Mouse (Mus musculus) liver, embryonic 12.5 days (tissue): ENCODE measurements at regions not wholly inside any gene's neighbourhood (a gene's known extent, or its start where the extent isn't known, plus 50 kb on each side); places are given as distances from the start of the nearest gene placed in this dataset.

Source experiments
- ATAC-seq: fragments of 200-750 bp; cut with Nextera tagmentation; 2 replicates; pipeline ENCODE4 v1.8.0; 2017; ENCODE audit warnings: moderate number of reproducible peaks, mild to moderate bottlenecking, moderate library complexity
- H3K27ac ChIP-seq: fragments of 300-500 bp; sonication (generic); 2 replicates; pipeline ENCODE4 v1.5.1; 2016; ENCODE audit warnings: mild to moderate bottlenecking
- H3K27me3 ChIP-seq: fragments of 300-500 bp; sonication (generic); replicated peaks from 2 replicates; pipeline ENCODE4 v1.6.1; 2016; ENCODE audit warnings: mild to moderate bottlenecking, moderate library complexity
- H3K36me3 ChIP-seq: fragments of 300-500 bp; sonication (generic); 2 replicates; pipeline ENCODE4 v1.6.1; 2016; ENCODE audit warnings: mild to moderate bottlenecking, moderate library complexity
- H3K4me1 ChIP-seq: fragments of 300-500 bp; sonication (generic); 2 replicates; pipeline ENCODE4 v1.6.1; 2016
- H3K4me2 ChIP-seq: fragments of 300-500 bp; sonication (generic); 2 replicates; pipeline ENCODE4 v1.6.1; 2016; ENCODE audit warnings: mild to moderate bottlenecking, moderate library complexity
- H3K4me3 ChIP-seq: fragments of 300-500 bp; sonication (generic); 2 replicates; pipeline ENCODE4 v1.5.1; 2016; ENCODE audit warnings: mild to moderate bottlenecking, moderate library complexity
- H3K9ac ChIP-seq: fragments of 300-500 bp; sonication (generic); 2 replicates; pipeline ENCODE4 v1.6.1; 2016; ENCODE audit warnings: mild to moderate bottlenecking, moderate library complexity
- H3K9me3 ChIP-seq: fragments of 300-500 bp; sonication (generic); replicated peaks from 2 replicates; pipeline ENCODE4 v1.6.1; 2016; ENCODE audit warnings: mild to moderate bottlenecking, moderate library complexity
- WGBS: fragments of 180-500 bp; shearing (Covaris S2); methylation state at CpG from one replicate; pipeline ENCODE4 v1.1.7; 2016; ENCODE audit not compliant: insufficient replicate concordance; 5-methylcytosine and 5-hydroxymethylcytosine counted together

DNA sequence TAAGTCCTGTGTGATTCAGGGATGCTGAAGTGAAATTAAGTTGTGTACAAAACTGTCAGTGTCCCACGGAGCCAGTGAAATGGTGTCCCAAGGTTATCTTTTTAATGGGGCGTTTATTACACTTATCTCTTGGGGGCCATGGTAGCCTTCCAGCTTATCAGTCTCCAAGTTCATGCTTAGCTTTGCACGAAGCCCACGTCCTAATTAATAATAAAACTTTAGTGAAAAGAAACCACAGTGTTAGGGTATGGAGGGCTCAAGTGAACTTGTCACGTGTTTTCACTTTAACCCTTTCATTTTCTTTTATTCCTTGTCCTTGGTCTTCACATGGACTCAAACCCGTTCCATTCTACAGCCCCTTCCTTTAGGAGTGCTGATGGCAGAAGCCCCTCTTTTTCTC lies 105.9 kb downstream of the Fam76b start:
- H3K9ac ChIP-seq = no peak overlapping the region
- H3K27me3 ChIP-seq = no peaks in the 10 kb centered on the region; the same call in 1 of the 2 replicates
- H3K27ac ChIP-seq = no peak overlapping the region
- 25% methylated on average over 6 of the region's 6 CpGs for WGBS
- H3K4me3 ChIP-seq = no peak overlapping the region
- ATAC-seq = no peak
- H3K4me2 ChIP-seq = no peak overlapping the region
- H3K9me3 ChIP-seq = no peaks in the 10 kb centered on the region
- no peaks in the 10 kb centered on the region for H3K36me3 ChIP-seq
- H3K4me1 ChIP-seq = no peaks in the 10 kb centered on the region

DNA sequence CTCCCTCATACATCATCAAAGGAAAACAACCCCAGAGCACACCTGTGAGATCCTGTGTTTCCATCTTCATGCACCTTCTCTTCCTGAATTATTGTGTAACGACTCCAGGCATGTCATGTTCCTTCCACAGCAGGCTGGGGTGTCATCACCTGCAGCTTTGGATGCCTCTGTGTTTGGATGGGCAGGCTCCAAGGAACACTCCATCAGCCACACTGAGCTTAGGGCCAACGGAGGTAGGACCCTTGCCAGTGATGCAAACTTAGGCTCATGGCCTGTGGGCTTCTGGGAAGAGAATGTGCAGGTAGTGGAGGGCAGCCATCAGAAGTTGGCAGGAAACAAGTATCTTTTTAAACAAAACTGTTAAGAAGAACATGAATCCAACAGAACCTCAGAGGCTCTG lies 109.8 kb downstream of the Fam76b start:
- Histone ChIP-seq H3K4me1 (no peaks in the 10 kb centered on the region), H3K4me2 (no peak overlapping the region), H3K9ac (no peak overlapping the region), H3K27me3 (no peaks in the 10 kb centered on the region; the same call in 1 of the 2 replicates), H3K9me3 (no peaks in the 10 kb centered on the region), H3K4me3 (no peak overlapping the region), H3K36me3 (no peaks in the 10 kb centered on the region), H3K27ac (no peak overlapping the region)
- no peak for ATAC-seq
- WGBS = 60% methylated on average over 2 of the region's 2 CpGs

DNA sequence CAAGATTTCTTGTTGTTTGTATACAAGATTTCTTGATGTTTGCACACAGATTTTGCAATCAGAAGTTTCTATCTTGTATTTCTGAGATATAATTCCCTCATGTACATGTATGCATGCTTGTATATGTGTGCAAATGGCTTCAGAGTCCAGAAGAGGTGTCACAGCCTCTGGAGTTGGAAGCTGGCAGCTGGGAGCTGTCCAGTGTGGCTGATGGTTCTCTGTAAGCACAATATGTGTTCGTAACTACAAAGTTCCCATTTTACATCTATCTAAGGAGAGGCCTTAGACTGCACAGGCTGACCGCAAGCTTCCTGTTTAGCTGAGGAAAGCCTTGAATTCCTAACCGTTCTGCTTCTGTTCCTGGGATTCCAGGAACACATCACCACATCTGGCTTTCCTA lies 119.0 kb downstream of the Fam76b start:
- WGBS = 49% methylated on average over 3 of the region's 3 CpGs
- Histone ChIP-seq H3K4me1 (no peaks in the 10 kb centered on the region), H3K27ac (no peak overlapping the region), H3K27me3 (no peaks in the 10 kb centered on the region), H3K9me3 (no peaks in the 10 kb centered on the region), H3K9ac (no peak overlapping the region), H3K4me3 (no peak overlapping the region), H3K4me2 (no peak overlapping the region), H3K36me3 (no peaks in the 10 kb centered on the region)
- no peak for ATAC-seq

DNA sequence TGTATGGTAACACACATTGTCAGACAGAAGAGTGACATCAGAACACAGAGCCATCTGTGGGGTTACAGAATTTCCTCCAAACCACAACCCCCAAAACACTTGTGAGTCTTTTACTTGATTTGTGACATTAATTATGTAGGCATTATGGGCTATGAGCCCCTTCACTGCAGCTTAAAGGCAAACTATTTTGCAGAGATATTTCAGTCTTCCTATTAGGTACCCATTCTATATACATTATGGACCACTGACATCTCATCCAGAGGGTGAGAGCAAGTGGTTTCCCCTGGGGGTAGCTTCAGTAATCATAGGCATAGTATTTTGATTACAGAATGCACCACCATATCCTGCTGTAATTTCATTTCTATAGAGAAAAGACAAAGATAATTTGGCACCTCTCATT lies 124.6 kb downstream of the Fam76b start:
- Histone ChIP-seq H3K4me1 (no peaks in the 10 kb centered on the region), H3K27ac (no peak overlapping the region), H3K9me3 (no peaks in the 10 kb centered on the region), H3K36me3 (no peaks in the 10 kb centered on the region), H3K4me2 (no peak overlapping the region), H3K4me3 (no peak overlapping the region), H3K27me3 (no peaks in the 10 kb centered on the region), H3K9ac (no peak overlapping the region)
- no peak for ATAC-seq

DNA sequence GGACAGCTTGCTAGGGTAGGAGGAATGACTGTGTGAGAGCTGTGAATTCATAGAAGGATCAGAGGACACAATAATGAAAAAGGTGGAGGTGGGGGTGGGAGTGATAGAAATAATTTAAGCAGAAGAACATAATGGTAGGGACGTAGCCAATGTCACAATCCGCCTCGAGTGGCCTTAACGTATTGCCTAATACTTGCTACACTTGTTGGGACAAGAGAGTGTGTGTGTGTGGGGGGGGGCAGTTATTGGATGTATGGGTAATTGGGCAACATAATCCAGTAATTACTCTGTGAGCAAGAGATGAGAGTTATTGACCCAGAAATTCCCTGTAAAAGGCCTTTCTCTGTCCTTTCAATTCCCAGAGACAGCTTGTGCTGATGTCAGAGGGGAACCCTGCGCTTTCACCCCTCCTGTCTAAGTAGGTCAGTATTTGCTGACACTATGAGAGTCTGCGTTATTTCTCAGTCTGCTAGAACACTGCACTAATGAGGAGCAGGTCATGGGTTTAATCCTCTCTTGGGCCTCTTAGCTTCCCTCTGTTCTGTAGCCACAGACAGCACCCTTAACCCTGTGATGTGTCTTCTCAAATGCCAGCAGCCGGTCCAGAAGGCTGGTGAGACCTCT lies 135.7 kb downstream of the Fam76b start:
- Histone ChIP-seq H3K9me3 (no peaks in the 10 kb centered on the region), H3K4me1 (no peaks in the 10 kb centered on the region), H3K4me2 (no peak overlapping the region), H3K9ac (no peak overlapping the region), H3K4me3 (no peak overlapping the region), H3K36me3 (no peaks in the 10 kb centered on the region), H3K27ac (no peak overlapping the region), H3K27me3 (no peaks in the 10 kb centered on the region)
- WGBS = 64% methylated on average over 7 of the region's 7 CpGs
- ATAC-seq = no peak

DNA sequence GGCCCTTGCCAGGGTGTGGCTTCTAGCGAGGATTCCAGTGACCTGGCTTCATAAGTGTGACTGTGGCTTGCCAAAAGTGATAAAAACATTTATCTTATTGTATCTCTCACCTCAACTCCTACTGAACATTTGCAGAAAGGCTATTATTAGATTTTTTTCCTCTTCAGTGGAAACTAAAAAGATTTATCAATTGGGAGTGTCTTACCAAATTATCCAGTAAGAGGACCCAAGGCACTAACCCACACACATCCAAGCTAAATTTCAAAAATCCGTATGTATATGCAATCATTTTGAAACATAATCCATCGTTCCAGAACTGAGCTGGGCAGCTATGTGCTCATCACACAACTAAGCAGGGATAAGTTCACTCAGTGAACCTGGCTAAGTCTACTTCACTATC lies 136.3 kb downstream of the Fam76b start:
- no peaks in the 10 kb centered on the region for H3K4me1 ChIP-seq
- 55% methylated on average over 3 of the region's 3 CpGs for WGBS

DNA sequence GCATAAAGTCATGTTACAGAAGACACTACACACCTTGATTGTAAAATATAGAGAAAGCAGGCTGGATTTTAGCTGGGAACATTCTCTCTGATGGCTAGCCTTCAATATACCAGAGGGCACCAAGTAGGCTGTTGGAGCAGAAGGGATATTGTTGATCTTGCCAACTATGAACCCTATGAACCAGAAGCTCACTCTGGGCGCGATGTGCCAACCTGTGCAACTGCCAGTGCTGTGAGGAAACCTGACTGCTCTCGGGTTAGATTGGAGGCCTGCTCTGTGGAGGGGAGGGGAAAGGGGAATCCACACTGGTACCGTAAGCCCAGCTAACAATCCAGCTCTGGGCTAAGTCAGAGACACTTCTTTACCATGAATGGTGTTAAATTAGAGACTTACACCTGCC lies 136.7 kb downstream of the Fam76b start:
- Histone ChIP-seq H3K27me3 (no peaks in the 10 kb centered on the region), H3K4me2 (no peak overlapping the region), H3K9ac (no peak overlapping the region), H3K36me3 (no peaks in the 10 kb centered on the region), H3K27ac (no peak overlapping the region), H3K9me3 (no peaks in the 10 kb centered on the region), H3K4me3 (no peak overlapping the region), H3K4me1 (no peaks in the 10 kb centered on the region)
- no peak for ATAC-seq
- WGBS = 70% methylated on average over 4 of the region's 4 CpGs

More for the DNA sequence above, 136.3 kb downstream of the Fam76b start:
- ATAC-seq = no peak
- Histone ChIP-seq H3K4me2 (no peak overlapping the region), H3K27me3 (no peaks in the 10 kb centered on the region), H3K9me3 (no peaks in the 10 kb centered on the region), H3K36me3 (no peaks in the 10 kb centered on the region), H3K27ac (no peak overlapping the region), H3K4me3 (no peak overlapping the region), H3K9ac (no peak overlapping the region)

DNA sequence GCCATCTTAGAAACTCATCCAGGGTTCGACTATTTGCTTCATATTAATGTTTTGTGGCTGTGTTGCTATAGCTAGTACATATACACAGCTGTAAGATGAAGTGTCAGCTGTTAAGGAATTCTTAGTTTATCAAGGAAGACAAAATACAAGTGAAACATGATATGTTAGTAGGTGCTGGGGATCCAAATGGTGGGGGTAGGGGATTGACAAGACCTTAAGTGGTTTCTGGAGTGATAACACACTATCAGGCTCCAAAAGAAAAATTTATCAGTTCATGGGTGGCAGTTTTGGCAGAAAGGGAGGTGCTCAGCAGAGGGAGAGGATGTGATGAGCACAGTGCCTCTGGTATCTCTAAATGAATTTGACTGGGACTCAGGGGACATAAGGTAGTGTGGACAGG lies 138.7 kb downstream of the Fam76b start:
- Histone ChIP-seq H3K4me2 (no peak overlapping the region), H3K27me3 (no peaks in the 10 kb centered on the region), H3K9me3 (no peaks in the 10 kb centered on the region), H3K4me1 (no peaks in the 10 kb centered on the region), H3K9ac (no peak overlapping the region), H3K36me3 (no peaks in the 10 kb centered on the region), H3K27ac (no peak overlapping the region), H3K4me3 (no peak overlapping the region)
- 34% methylated on average over 1 of the region's 1 CpGs for WGBS
- ATAC-seq = no peak

DNA sequence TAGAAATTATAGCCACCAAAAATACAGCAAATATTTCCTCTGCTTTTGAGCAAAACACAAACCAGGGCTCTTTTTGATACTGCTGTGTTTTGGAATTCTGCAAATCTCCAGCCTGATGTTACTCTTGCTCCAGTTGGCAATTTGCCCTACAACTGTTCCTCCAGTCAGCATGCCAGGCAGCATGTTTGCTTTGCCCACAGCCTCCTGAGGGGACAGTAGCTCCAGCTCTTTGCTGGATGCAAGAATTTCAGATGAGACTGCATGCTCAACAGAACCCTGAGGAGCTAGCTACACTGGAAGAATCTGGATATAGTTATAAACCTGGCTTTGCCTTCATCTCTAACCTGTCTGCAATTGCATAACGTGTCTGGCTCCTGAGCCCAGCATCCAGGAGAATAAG lies 141.7 kb downstream of the Fam76b start:
- Histone ChIP-seq H3K36me3 (no peaks in the 10 kb centered on the region), H3K9ac (no peak overlapping the region), H3K27ac (no peak overlapping the region), H3K4me1 (no peaks in the 10 kb centered on the region), H3K4me2 (no peak overlapping the region), H3K9me3 (no peaks in the 10 kb centered on the region), H3K4me3 (no peak overlapping the region), H3K27me3 (no peaks in the 10 kb centered on the region)
- ATAC-seq = no peak
- 45% methylated on average over 1 of the region's 1 CpGs for WGBS

DNA sequence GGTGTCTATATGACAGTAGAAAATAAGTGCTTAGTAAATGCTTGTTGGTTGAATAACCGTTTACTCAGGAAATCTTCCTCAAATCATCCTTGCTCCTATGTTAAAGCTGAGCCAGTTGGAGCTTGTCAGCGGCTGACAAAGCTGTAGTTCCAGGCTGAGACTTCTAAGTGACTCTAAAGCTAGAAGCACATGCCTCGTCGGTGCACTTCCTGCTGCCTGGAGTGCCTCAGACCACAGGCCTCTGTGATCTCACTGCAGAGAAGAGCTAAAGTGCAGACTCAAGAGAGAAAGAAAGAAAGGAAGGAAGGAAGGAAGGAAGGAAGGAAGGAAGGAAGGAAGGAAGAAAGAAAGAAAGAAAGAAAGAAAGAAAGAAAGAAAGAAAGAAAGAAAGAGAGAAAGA lies 146.1 kb downstream of the Fam76b start:
- no peaks in the 10 kb centered on the region for H3K27me3 ChIP-seq
- H3K4me3 ChIP-seq = no peak overlapping the region
- no peaks in the 10 kb centered on the region for H3K4me1 ChIP-seq
- 38% methylated on average over 4 of the region's 4 CpGs for WGBS
- H3K9me3 ChIP-seq = no peaks in the 10 kb centered on the region
- no peak overlapping the region for H3K27ac ChIP-seq
- no peak overlapping the region for H3K4me2 ChIP-seq
- no peaks in the 10 kb centered on the region for H3K36me3 ChIP-seq
- no peak overlapping the region for H3K9ac ChIP-seq
- ATAC-seq = no peak

DNA sequence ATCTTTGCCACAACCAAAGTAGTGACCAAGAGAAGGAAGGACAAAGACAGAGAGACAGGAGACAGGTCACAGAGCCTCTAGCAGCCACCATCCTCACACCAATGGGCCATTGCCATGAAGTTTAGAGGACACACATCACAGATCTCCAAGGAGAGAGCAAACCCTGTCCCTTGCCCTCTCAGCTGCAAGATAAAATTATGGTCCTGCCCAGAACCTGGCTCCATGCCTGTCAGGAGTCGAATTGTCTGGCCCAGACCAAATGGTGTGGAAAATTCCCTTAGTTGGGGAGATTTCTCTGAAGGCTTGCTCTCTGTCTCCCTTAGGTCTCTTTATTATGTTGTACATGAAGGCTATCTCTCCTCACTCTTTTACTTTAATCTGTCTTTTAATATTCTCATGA lies 147.4 kb downstream of the Fam76b start:
- Histone ChIP-seq H3K36me3 (no peaks in the 10 kb centered on the region), H3K27ac (no peak overlapping the region), H3K4me1 (no peaks in the 10 kb centered on the region), H3K4me2 (no peak overlapping the region), H3K27me3 (no peaks in the 10 kb centered on the region), H3K9me3 (no peaks in the 10 kb centered on the region), H3K4me3 (no peak overlapping the region), H3K9ac (no peak overlapping the region)
- ATAC-seq = no peak
- 41% methylated on average over 1 of the region's 1 CpGs for WGBS

DNA sequence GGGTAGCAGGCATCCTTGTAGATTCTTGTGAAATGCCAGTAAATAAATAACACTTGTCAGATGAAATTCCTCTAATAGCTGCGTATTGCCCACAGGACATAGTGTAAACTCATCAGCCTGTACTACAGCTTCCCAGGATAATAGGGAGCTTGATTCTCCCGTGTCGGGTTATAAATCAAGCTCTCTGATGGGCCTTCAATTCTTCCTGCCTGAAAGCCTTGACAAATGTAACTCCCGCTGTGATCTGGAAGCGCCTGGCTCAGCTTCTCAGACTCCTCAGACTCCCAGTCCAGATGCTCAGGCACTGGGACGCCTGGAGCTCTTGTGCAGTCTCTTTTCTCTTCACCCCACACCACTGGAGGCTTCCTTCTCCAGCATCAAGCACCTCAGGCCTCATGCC lies 151.3 kb downstream of the Fam76b start:
- Histone ChIP-seq H3K36me3 (no peaks in the 10 kb centered on the region), H3K27ac (no peak overlapping the region), H3K9me3 (no peaks in the 10 kb centered on the region), H3K4me2 (no peak overlapping the region), H3K9ac (no peak overlapping the region), H3K27me3 (no peaks in the 10 kb centered on the region), H3K4me1 (no peaks in the 10 kb centered on the region), H3K4me3 (no peak overlapping the region)
- no peak for ATAC-seq
- WGBS = 54% methylated on average over 6 of the region's 6 CpGs

DNA sequence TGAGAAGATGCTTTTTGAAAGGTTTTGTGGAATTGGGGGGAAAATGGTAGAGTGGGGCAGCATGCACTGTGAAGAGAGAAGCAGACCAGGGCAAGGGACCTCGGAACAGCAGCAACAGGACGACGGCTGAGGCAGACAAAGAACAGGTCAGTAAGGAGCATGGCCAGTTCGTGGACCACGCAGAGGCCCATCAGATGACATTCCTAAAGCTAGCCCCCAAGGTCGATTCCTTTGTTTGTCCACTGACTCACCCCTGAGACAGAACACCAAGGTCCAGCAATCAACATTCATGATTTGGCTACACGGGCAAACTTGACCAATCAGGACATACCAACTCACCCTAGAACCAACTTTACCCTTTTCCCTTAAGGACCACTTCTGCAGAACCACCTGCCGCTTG lies 160.0 kb downstream of the Fam76b start:
- Histone ChIP-seq H3K4me1 (no peaks in the 10 kb centered on the region), H3K27ac (no peak overlapping the region), H3K4me2 (no peak overlapping the region), H3K9me3 (no peaks in the 10 kb centered on the region), H3K36me3 (no peaks in the 10 kb centered on the region), H3K4me3 (no peak overlapping the region), H3K27me3 (no peaks in the 10 kb centered on the region), H3K9ac (no peak overlapping the region)
- WGBS = 63% methylated on average over 8 of the region's 8 CpGs
- ATAC-seq = no peak
